Comparison of ENCODE assay signal across 8 mouse cellular contexts in genomic region chr12:79122820-79123219, GRCm38 (mm10). TPM values are rescaled to one million over a fixed set of nuclear protein-coding genes. Genes with fewer than 3 reads are reported as not detected.
DNase-seq lines count a peak whose midpoint lies in the region; ATAC-seq and TF ChIP-seq lines count a peak whose summit lies in the region.

No protein-coding gene starts in this region.

- peak; percentile 80 for DNase-seq in forebrain, embryonic 14.5 days (ENCODE audit: low spot score)
- DNase-seq in left cerebral cortex, postnatal 14 days (ENCODE audit: low spot score in 2 of 2), result peak; percentile 12 to 33
- no peak for DNase-seq in left cerebral cortex, postnatal 4 days
- DNase-seq in Patski (ENCODE audit: low read depth, low spot score), result no peak
- DNase-seq in induced T-regulatory cell, adult 2 months (ENCODE audit: low read depth), result peak; percentile 41
- no peak for DNase-seq in yolk sac, embryonic 10.5 days (ENCODE audit: low spot score)
- no peak for DNase-seq in testis, postnatal 10 days (ENCODE audit: low spot score)

- no peaks in the 10 kb centered on the region for H3K27me3 ChIP-seq in forebrain, embryonic 14.5 days (replicated peaks; ENCODE audit: control insufficient read depth, insufficient read depth, low read length)
- no peaks in the 10 kb centered on the region for H3K27me3 ChIP-seq in forebrain, embryonic 12.5 days
- H3K27me3 ChIP-seq in Patski, result no peaks in the 10 kb centered on the region

- H3K4me1 ChIP-seq in forebrain, embryonic 14.5 days (ENCODE audit: control insufficient read depth, insufficient read depth, low read length), result no peaks in the 10 kb centered on the region
- no peaks in the 10 kb centered on the region for H3K4me1 ChIP-seq in forebrain, embryonic 12.5 days

- H3K4me3 ChIP-seq in forebrain, embryonic 14.5 days (ENCODE audit: low read depth, low read length), result no peak overlapping the region
- no peak overlapping the region for H3K4me3 ChIP-seq in forebrain, embryonic 12.5 days (replicated peaks)

- intact Hi-C loops in left cerebral cortex, postnatal 14 days (cut with DNase I), result no loop called here
- intact Hi-C loops in left cerebral cortex, postnatal 4 days (cut with DNase I), result no loop called here

- ATAC-seq in forebrain, embryonic 14.5 days, result no peak
- no peak for ATAC-seq in forebrain, embryonic 12.5 days (ENCODE audit: low FRiP score)
- ATAC-seq in Patski, result no peak

- POLR2A ChIA-PET in Patski (lab: Charles Lee), result no interaction called here

- 31% methylated on average over 3 of the region's 3 CpGs for WGBS in forebrain, embryonic 14.5 days
- WGBS in forebrain, embryonic 12.5 days, result 34% methylated on average over 3 of the region's 3 CpGs

- H3K27ac ChIP-seq in forebrain, embryonic 14.5 days (ENCODE audit: low read depth, low read length), result no peak overlapping the region
- H3K27ac ChIP-seq in forebrain, embryonic 12.5 days, result no peak overlapping the region

- in situ Hi-C loops in Patski (cut with MboI; ENCODE audit: low pct_unique_long_range_greater_than_20kb), result loop anchor here (25.0 kb wide), 1 partner anchor 911 kb away; no protein-coding TSS in a partner anchor

- H3K9me3 ChIP-seq in forebrain, embryonic 14.5 days (replicated peaks; ENCODE audit: control insufficient read depth, low read length), result no peaks in the 10 kb centered on the region
- H3K9me3 ChIP-seq in forebrain, embryonic 12.5 days, result no peaks in the 10 kb centered on the region

- H3K9ac ChIP-seq in forebrain, embryonic 14.5 days (ENCODE audit: low read length), result no peak overlapping the region
- no peak overlapping the region for H3K9ac ChIP-seq in forebrain, embryonic 12.5 days

- H3K36me3 ChIP-seq in forebrain, embryonic 14.5 days (ENCODE audit: control insufficient read depth, insufficient read depth, low read length), result no peaks in the 10 kb centered on the region
- no peaks in the 10 kb centered on the region for H3K36me3 ChIP-seq in forebrain, embryonic 12.5 days (replicated peaks)

- H3K4me2 ChIP-seq in forebrain, embryonic 14.5 days (ENCODE audit: low read length), result no peak overlapping the region
- H3K4me2 ChIP-seq in forebrain, embryonic 12.5 days, result no peak overlapping the region

- peak; percentile 49 for TF ChIP-seq CTCF in Patski (IDR thresholded peaks at IDR 0.05)

- CTCF ChIA-PET in Patski (lab: Charles Lee), result interaction anchor here (0.7 to 1.4 kb wide), 2 partner anchors 8 to 12 kb away, joined by 3 to 4 read pairs; no protein-coding TSS in a partner anchor

RNA-seq across cellular contexts. Expression of gene Arg2, which starts 7.8 kb away (rescaled TPM):
- 19.9 and 20.7 TPM in 2 replicates for polyA plus RNA-seq in forebrain, embryonic 14.5 days (2014; fragmentation: Nextera tagmentation; extraction: Ambion mirVana)
- polyA plus RNA-seq in forebrain, embryonic 12.5 days (2016; fragmentation: Nextera tagmentation; extraction: Ambion mirVana), result 8.5 and 9.9 TPM in 2 replicates
- total RNA-seq in left cerebral cortex, postnatal 14 days (2021), result 1 to 10 TPM; 6.1 to 6.7 TPM
- total RNA-seq in left cerebral cortex, postnatal 4 days (2021), result 10 to 100 TPM; 13.6 to 14.0 TPM
- 20.4 TPM for polyA plus RNA-seq in Patski (2021)

RNA-seq across cellular contexts. Expression of gene Pigh, which starts 33.4 kb away (rescaled TPM):
- polyA plus RNA-seq in forebrain, embryonic 14.5 days (2014; fragmentation: Nextera tagmentation; extraction: Ambion mirVana), result 18.1 and 19.1 TPM in 2 replicates
- polyA plus RNA-seq in forebrain, embryonic 12.5 days (2016; fragmentation: Nextera tagmentation; extraction: Ambion mirVana), result 28.7 and 29.9 TPM in 2 replicates
- 1 to 10 TPM; 8.8 to 9.5 TPM for total RNA-seq in left cerebral cortex, postnatal 14 days (2021)
- total RNA-seq in left cerebral cortex, postnatal 4 days (2021), result 1 to 10 TPM; 8.9 to 9.5 TPM
- 18.8 TPM for polyA plus RNA-seq in Patski (2021)

RNA-seq across cellular contexts. Expression of gene Vti1b, which starts 49.6 kb away (rescaled TPM):
- polyA plus RNA-seq in forebrain, embryonic 14.5 days (2014; fragmentation: Nextera tagmentation; extraction: Ambion mirVana), result 133 and 149 TPM in 2 replicates
- polyA plus RNA-seq in forebrain, embryonic 12.5 days (2016; fragmentation: Nextera tagmentation; extraction: Ambion mirVana), result 108 and 109 TPM in 2 replicates
- total RNA-seq in left cerebral cortex, postnatal 14 days (2021), result 100 to 1,000 TPM; 190 to 192 TPM
- total RNA-seq in left cerebral cortex, postnatal 4 days (2021), result 100 to 1,000 TPM; 153 to 159 TPM
- polyA plus RNA-seq in Patski (2021), result 116 TPM

Comparison
In these comparisons a context has a peak if more than half of its experiments do, and no peak if none do; other contexts are left out.
1. DNase-seq: peak in forebrain, embryonic 14.5 days (single experiment), left cerebral cortex, postnatal 14 days (2 of 2) and induced T-regulatory cell, adult 2 months (single experiment); none in left cerebral cortex, postnatal 4 days (single experiment), Patski (single experiment), yolk sac, embryonic 10.5 days (single experiment) and testis, postnatal 10 days (single experiment).